ENCODE assay signal across 11 mouse cellular contexts in the genomic region with DNA sequence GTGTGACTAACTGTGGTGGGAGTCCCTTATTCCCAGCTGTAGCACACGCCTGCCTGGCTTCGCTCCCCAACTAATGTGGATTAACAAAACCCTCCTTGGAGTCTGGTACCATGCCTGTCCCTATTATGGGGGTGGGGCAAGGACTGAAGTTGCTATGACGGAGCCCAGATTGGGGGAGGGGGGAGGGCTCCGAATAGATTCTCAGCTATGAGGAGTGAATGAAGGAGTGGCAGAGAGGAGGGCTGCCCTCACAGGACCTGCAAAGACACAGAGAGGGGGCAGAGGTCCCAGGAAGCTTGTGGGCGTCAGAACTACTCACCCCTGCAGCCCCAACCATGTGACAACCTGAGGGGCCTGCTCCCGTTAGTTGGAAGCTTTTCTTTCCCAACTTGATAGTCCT. TPM values are rescaled to one million over a fixed set of nuclear protein-coding genes. Genes with fewer than 3 reads are reported as not detected.
DNase-seq lines count a peak whose midpoint lies in the region; ATAC-seq lines count a peak whose summit lies in the region.
"Had no signal": no experiment of that assay in that cellular context is flagged by ENCODE, and none has a peak within 500 bp of the region (broad histone marks: within the 10 kb centered on the region; RNA-seq: fewer than 3 reads in every experiment).

No protein-coding gene starts in this region.

- no peaks in the 10 kb centered on the region for H3K79me2 ChIP-seq in macrophage (ENCODE audit: inconsistent target)

- DNase-seq in CD4-positive, CD25-positive, alpha-beta regulatory T cell, adult 2 months (ENCODE audit: low read depth, low spot score) = peak; percentile 53
- DNase-seq in forebrain, embryonic 11.5 days (ENCODE audit: low spot score) = no peak
- no peak for DNase-seq in ovary, postnatal 36 days (ENCODE audit: low spot score)

- H3K27ac ChIP-seq in forebrain, embryonic 11.5 days (ENCODE audit: low read depth, low read length) = no peak overlapping the region
- peak overlapping the region; percentile 21; the same call in 1 of the 2 replicates for H3K27ac ChIP-seq in macrophage
- no peak overlapping the region for H3K27ac ChIP-seq in heart, embryonic 11.5 days (ENCODE audit: low read depth, low read length)
- H3K27ac ChIP-seq: lung, embryonic 15.5 days; stomach, embryonic 15.5 days had no signal

- peaks cover 66% of the 10 kb centered on the region for H3K36me3 ChIP-seq in megakaryocyte, embryonic 14.5 days (replicated peaks; ENCODE audit: low read length)
- peaks cover 6% of the 10 kb centered on the region; the same call in 1 of the 2 replicates for H3K36me3 ChIP-seq in forebrain, embryonic 11.5 days (ENCODE audit: control insufficient read depth, insufficient read depth, low read length)
- H3K36me3 ChIP-seq in macrophage (ENCODE audit: inconsistent target) = peaks cover 32% of the 10 kb centered on the region; the same call in 1 of the 2 replicates
- H3K36me3 ChIP-seq in heart, embryonic 11.5 days (ENCODE audit: control insufficient read depth, insufficient read depth, low read length) = peaks cover 27% of the 10 kb centered on the region

- no peaks in the 10 kb centered on the region for H3K27me3 ChIP-seq in megakaryocyte, embryonic 14.5 days (replicated peaks)
- no peaks in the 10 kb centered on the region for H3K27me3 ChIP-seq in forebrain, embryonic 11.5 days (ENCODE audit: control insufficient read depth, insufficient read depth, low read length)
- no peaks in the 10 kb centered on the region for H3K27me3 ChIP-seq in heart, embryonic 11.5 days (ENCODE audit: control insufficient read depth, insufficient read depth, low read length)
- H3K27me3 ChIP-seq: embryonic facial prominence, embryonic 13.5 days; lung, embryonic 15.5 days; stomach, embryonic 15.5 days had no signal

- ATAC-seq in megakaryocyte, adult 5-6 weeks (ENCODE audit: poor library complexity, severe bottlenecking) = no peak
- peak; percentile 16 for ATAC-seq in forebrain, embryonic 11.5 days (replicated peaks; ENCODE audit: low FRiP score)
- ATAC-seq in heart, embryonic 11.5 days (replicated peaks; ENCODE audit: insufficient number of reproducible peaks, low FRiP score, low TSS enrichment) = no peak

- H3K9me3 ChIP-seq in megakaryocyte, embryonic 14.5 days = no peaks in the 10 kb centered on the region
- no peaks in the 10 kb centered on the region for H3K9me3 ChIP-seq in forebrain, embryonic 11.5 days (ENCODE audit: control insufficient read depth, low read length)
- no peaks in the 10 kb centered on the region for H3K9me3 ChIP-seq in heart, embryonic 11.5 days (replicated peaks; ENCODE audit: control insufficient read depth, low read length)
- H3K9me3 ChIP-seq: embryonic facial prominence, embryonic 13.5 days; heart, embryonic 12.5 days; lung, embryonic 15.5 days; stomach, embryonic 15.5 days had no signal

- peak overlapping the region; percentile 17 for H3K4me3 ChIP-seq in megakaryocyte, embryonic 14.5 days (replicated peaks)
- no peak overlapping the region for H3K4me3 ChIP-seq in forebrain, embryonic 11.5 days (ENCODE audit: low read depth, low read length)
- H3K4me3 ChIP-seq in macrophage (ENCODE audit: inconsistent target) = no peak overlapping the region
- no peak overlapping the region for H3K4me3 ChIP-seq in heart, embryonic 11.5 days (ENCODE audit: low read depth, low read length)
- H3K4me3 ChIP-seq: embryonic facial prominence, embryonic 13.5 days; heart, embryonic 12.5 days; lung, embryonic 15.5 days; stomach, embryonic 15.5 days had no signal

- H3K9ac ChIP-seq in forebrain, embryonic 11.5 days (ENCODE audit: low read length) = no peak overlapping the region
- H3K9ac ChIP-seq in heart, embryonic 11.5 days (ENCODE audit: low read depth, low read length) = no peak overlapping the region
- H3K9ac ChIP-seq: embryonic facial prominence, embryonic 13.5 days; heart, embryonic 12.5 days; lung, embryonic 15.5 days; stomach, embryonic 15.5 days had no signal

- peaks cover 86% of the 10 kb centered on the region for H3K4me1 ChIP-seq in megakaryocyte, embryonic 14.5 days
- H3K4me1 ChIP-seq in forebrain, embryonic 11.5 days (replicated peaks; ENCODE audit: control insufficient read depth, insufficient read depth, low read length) = no peaks in the 10 kb centered on the region
- peaks cover 5% of the 10 kb centered on the region; the same call in 1 of the 2 replicates for H3K4me1 ChIP-seq in heart, embryonic 11.5 days (ENCODE audit: control insufficient read depth, insufficient read depth, low read length)
- H3K4me1 ChIP-seq: stomach, embryonic 15.5 days had no signal

- WGBS in forebrain, embryonic 11.5 days = 69% methylated on average over 6 of the region's 6 CpGs
- WGBS in macrophage (ENCODE audit: missing documents) = 65% methylated on average over 6 of the region's 6 CpGs
- 81% methylated on average over 6 of the region's 6 CpGs for WGBS in heart, embryonic 11.5 days (ENCODE audit: insufficient replicate concordance)

- no peak overlapping the region for H3K4me2 ChIP-seq in forebrain, embryonic 11.5 days (ENCODE audit: low read depth, low read length, severe bottlenecking)
- no peak overlapping the region for H3K4me2 ChIP-seq in heart, embryonic 11.5 days
- H3K4me2 ChIP-seq: embryonic facial prominence, embryonic 13.5 days; heart, embryonic 12.5 days; lung, embryonic 15.5 days; stomach, embryonic 15.5 days had no signal

RNA-seq across cellular contexts. Expression of gene Il21r, which starts 35.1 kb away (rescaled TPM):
- 19.8 and 124 TPM in 2 replicates for polyA plus RNA-seq in megakaryocyte, embryonic 14.5 days (2012; ENCODE audit: insufficient read depth, low replicate concordance)
- 0.62 and 0.83 TPM in 2 replicates for total RNA-seq in megakaryocyte, adult 5-6 weeks (2015)
- 1.8 and 2.2 TPM in 2 replicates for total RNA-seq in megakaryocyte, adult 5-6 weeks (2017)
- polyA plus RNA-seq in forebrain, embryonic 11.5 days (2014; fragmentation: Nextera tagmentation; extraction: Ambion mirVana) = 0.20 and 0.36 TPM in 2 replicates
- total RNA-seq in macrophage (2018; cell fraction: chromatin; rRNA removed) = 100 to 1,000 TPM in 1 of 26 experiments, 10 to 100 TPM in 18, 1 to 10 TPM in 7; 2.1 to 103 (median 34.8) TPM
- 10 to 100 TPM; 11.9 to 91.3 (median 35.2) TPM for total RNA-seq in macrophage (2018; cell fraction: cytosol; rRNA removed)
- 100 to 1,000 TPM in 7 of 26 experiments, 10 to 100 TPM in 19; 11.6 to 141 (median 56.9) TPM for total RNA-seq in macrophage (2018; cell fraction: nucleus; rRNA removed)
- 34.1 to 93.4 TPM (median 46.8 TPM) in 3 replicates for polyA plus RNA-seq in macrophage (2018)
- 0.10 TPM in 1 of 2 replicates, not detected in the other for polyA plus RNA-seq in heart, embryonic 11.5 days (2014; fragmentation: Nextera tagmentation; extraction: Ambion mirVana)

Comparison
In these comparisons a context has a peak if more than half of its experiments do, and no peak if none do; other contexts are left out.
1. RNA of gene Il21r, which starts 35.1 kb away (polyA plus RNA-seq): 19.8 to 124 TPM in megakaryocyte, embryonic 14.5 days and 34.1 to 93.4 TPM in macrophage; 0.20 to 0.36 TPM in forebrain, embryonic 11.5 days and 0.10 TPM in heart, embryonic 11.5 days; every median in the first group is over 10 times any median in the second.